ENCODE assay signal across 8 mouse cellular contexts in the genomic region with DNA sequence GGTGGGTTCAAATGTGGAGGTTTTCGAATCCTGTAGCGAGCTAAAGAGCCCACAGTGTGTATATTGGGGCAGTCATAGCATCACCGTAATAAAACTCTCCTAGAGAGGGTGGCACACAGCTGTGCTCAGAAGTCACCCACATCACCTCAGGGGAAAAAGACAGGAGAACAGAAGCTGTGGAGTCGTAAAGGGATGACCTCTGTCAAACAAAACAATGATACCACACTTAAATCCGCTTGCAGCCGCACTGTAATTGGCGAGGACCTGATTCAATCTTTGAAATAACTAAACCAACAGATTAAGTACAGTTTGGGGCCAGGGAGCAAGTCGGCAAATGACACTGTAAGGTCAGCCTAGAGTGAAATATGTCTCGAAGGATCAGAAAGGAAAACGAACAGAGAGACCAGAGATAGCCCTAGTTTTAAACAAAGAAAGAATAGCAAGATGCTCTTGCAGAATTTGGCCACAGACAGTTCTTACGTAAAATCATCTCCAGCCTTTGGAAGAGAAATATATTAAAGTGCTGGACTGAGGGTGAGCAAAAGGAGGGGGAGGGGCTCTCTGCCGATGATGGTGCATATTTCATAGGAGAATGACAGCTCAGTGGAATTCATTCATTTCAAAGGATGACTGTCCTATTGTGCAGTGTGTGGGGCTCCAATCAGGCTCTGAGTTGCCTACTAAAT. TPM values are rescaled to one million over a fixed set of nuclear protein-coding genes. Genes with fewer than 3 reads are reported as not detected.
DNase-seq lines count a peak whose midpoint lies in the region; ATAC-seq and TF ChIP-seq lines count a peak whose summit lies in the region.

No protein-coding gene starts in this region.

- H3K27me3 ChIP-seq in lung, embryonic 14.5 days (ENCODE audit: insufficient read depth, low read length), result no peaks in the 10 kb centered on the region
- no peaks in the 10 kb centered on the region for H3K27me3 ChIP-seq in forebrain, embryonic 13.5 days
- no peaks in the 10 kb centered on the region for H3K27me3 ChIP-seq in hindbrain, postnatal 0 days (ENCODE audit: insufficient read depth, low read length)
- H3K27me3 ChIP-seq in limb, embryonic 13.5 days, result no peaks in the 10 kb centered on the region
- no peaks in the 10 kb centered on the region for H3K27me3 ChIP-seq in neural tube, embryonic 14.5 days (ENCODE audit: control insufficient read depth, insufficient read depth, low read length)

- WGBS in lung, embryonic 14.5 days, result 25% methylated on average over 12 of the region's 12 CpGs
- 13% methylated on average over 12 of the region's 12 CpGs for WGBS in forebrain, embryonic 13.5 days
- 5% methylated on average over 12 of the region's 12 CpGs for WGBS in hindbrain, postnatal 0 days
- WGBS in limb, embryonic 13.5 days, result 14% methylated on average over 12 of the region's 12 CpGs
- 3% methylated on average over 12 of the region's 12 CpGs for WGBS in neural tube, embryonic 14.5 days

- ATAC-seq in lung, embryonic 14.5 days (ENCODE audit: insufficient read depth), result no peak
- ATAC-seq in forebrain, embryonic 13.5 days, result peak; percentile 19
- no peak for ATAC-seq in hindbrain, postnatal 0 days
- ATAC-seq in limb, embryonic 13.5 days (ENCODE audit: low FRiP score, low read depth), result no peak
- peak; percentile 25; the same call in 1 of the 2 replicates for ATAC-seq in neural tube, embryonic 14.5 days (ENCODE audit: low read depth)

- peak overlapping the region; percentile 65 for H3K4me3 ChIP-seq in lung, embryonic 14.5 days (ENCODE audit: low read depth, low read length)
- H3K4me3 ChIP-seq in forebrain, embryonic 13.5 days, result peak overlapping the region; percentile 70
- peak overlapping the region; percentile 99 for H3K4me3 ChIP-seq in hindbrain, postnatal 0 days (ENCODE audit: low read length)
- peak overlapping the region; percentile 88 for H3K4me3 ChIP-seq in limb, embryonic 13.5 days
- peak overlapping the region; percentile 98 for H3K4me3 ChIP-seq in neural tube, embryonic 14.5 days (ENCODE audit: low read depth, low read length)

- H3K4me1 ChIP-seq in lung, embryonic 14.5 days (ENCODE audit: insufficient read depth), result peaks cover 4% of the 10 kb centered on the region; the same call in 1 of the 2 replicates
- H3K4me1 ChIP-seq in forebrain, embryonic 13.5 days, result peaks cover 37% of the 10 kb centered on the region
- H3K4me1 ChIP-seq in hindbrain, postnatal 0 days (ENCODE audit: insufficient read depth, low read length), result peaks cover 22% of the 10 kb centered on the region; the same call in 1 of the 2 replicates
- H3K4me1 ChIP-seq in limb, embryonic 13.5 days, result peaks cover 42% of the 10 kb centered on the region
- peaks cover 19% of the 10 kb centered on the region; the same call in 1 of the 2 replicates for H3K4me1 ChIP-seq in neural tube, embryonic 14.5 days (ENCODE audit: control insufficient read depth, insufficient read depth, low read length)

- H3K9me3 ChIP-seq in lung, embryonic 14.5 days (ENCODE audit: low read depth, low read length), result no peaks in the 10 kb centered on the region
- H3K9me3 ChIP-seq in forebrain, embryonic 13.5 days (replicated peaks), result no peaks in the 10 kb centered on the region
- H3K9me3 ChIP-seq in hindbrain, postnatal 0 days (ENCODE audit: low read length), result no peaks in the 10 kb centered on the region
- H3K9me3 ChIP-seq in limb, embryonic 13.5 days, result no peaks in the 10 kb centered on the region
- H3K9me3 ChIP-seq in neural tube, embryonic 14.5 days (ENCODE audit: control insufficient read depth, low read length), result no peaks in the 10 kb centered on the region

- peak overlapping the region; percentile 49 for H3K27ac ChIP-seq in lung, embryonic 14.5 days (ENCODE audit: low read depth)
- H3K27ac ChIP-seq in forebrain, embryonic 13.5 days, result peak overlapping the region; percentile 97
- H3K27ac ChIP-seq in hindbrain, postnatal 0 days, result peak overlapping the region; percentile 96
- peak overlapping the region; percentile 98; the same call in 1 of the 2 replicates for H3K27ac ChIP-seq in limb, embryonic 13.5 days
- peak overlapping the region; percentile 97 for H3K27ac ChIP-seq in neural tube, embryonic 14.5 days (ENCODE audit: low read depth, low read length)

- H3K36me3 ChIP-seq in lung, embryonic 14.5 days (ENCODE audit: insufficient read depth), result 0 out of 2 replicates have a peak, but pooled peaks cover 6% of the 10 kb centered on the region
- peaks cover 15% of the 10 kb centered on the region for H3K36me3 ChIP-seq in forebrain, embryonic 13.5 days (ENCODE audit: poor library complexity, severe bottlenecking)
- H3K36me3 ChIP-seq in hindbrain, postnatal 0 days (ENCODE audit: insufficient read depth, low read length), result peaks cover 4% of the 10 kb centered on the region
- H3K36me3 ChIP-seq in limb, embryonic 13.5 days, result peaks cover 20% of the 10 kb centered on the region
- H3K36me3 ChIP-seq in neural tube, embryonic 14.5 days (ENCODE audit: control insufficient read depth, insufficient read depth, low read length), result peaks cover 6% of the 10 kb centered on the region; the same call in 1 of the 2 replicates

- H3K9ac ChIP-seq in lung, embryonic 14.5 days, result peak overlapping the region; percentile 82
- H3K9ac ChIP-seq in forebrain, embryonic 13.5 days, result peak overlapping the region; percentile 90
- H3K9ac ChIP-seq in hindbrain, postnatal 0 days (replicated peaks; ENCODE audit: low read length), result peak overlapping the region; percentile 98
- H3K9ac ChIP-seq in limb, embryonic 13.5 days, result peak overlapping the region; percentile 98
- H3K9ac ChIP-seq in neural tube, embryonic 14.5 days (replicated peaks; ENCODE audit: low read depth, low read length), result peak overlapping the region; percentile 92

- TF ChIP-seq CTCF in lung, embryonic 14.5 days (IDR thresholded peaks at IDR 0.05; ENCODE audit: low read depth), result no peak
- TF ChIP-seq CTCF in hindbrain, postnatal 0 days (IDR thresholded peaks at IDR 0.05; ENCODE audit: low read depth), result no peak

- peak overlapping the region; percentile 68 for H3K4me2 ChIP-seq in lung, embryonic 14.5 days
- peak overlapping the region; percentile 72 for H3K4me2 ChIP-seq in forebrain, embryonic 13.5 days
- H3K4me2 ChIP-seq in hindbrain, postnatal 0 days (ENCODE audit: low read depth, low read length), result peak overlapping the region; percentile 72
- peak overlapping the region; percentile 78 for H3K4me2 ChIP-seq in limb, embryonic 13.5 days (replicated peaks)
- H3K4me2 ChIP-seq in neural tube, embryonic 14.5 days (ENCODE audit: low read depth, low read length), result peak overlapping the region; percentile 84

- DNase-seq in lung, embryonic 14.5 days, result peak; percentile 31
- no peak for DNase-seq in lung, adult 18-20 months
- DNase-seq in hindbrain, postnatal 0 days (ENCODE audit: low spot score), result peak; percentile 75
- DNase-seq in urinary bladder, postnatal 25 days (ENCODE audit: low spot score), result no peak
- DNase-seq in thymus, postnatal 14 days, result no peak

RNA-seq across cellular contexts. Expression of a gene that starts 3.4 kb away (rescaled TPM):
- polyA plus RNA-seq in lung, embryonic 14.5 days (2014; fragmentation: Nextera tagmentation; extraction: Ambion mirVana), result 20.8 TPM in 2 replicates
- 76.6 and 81.6 TPM in 2 replicates for polyA plus RNA-seq in forebrain, embryonic 13.5 days (2015; fragmentation: Nextera tagmentation; extraction: Ambion mirVana)
- total RNA-seq in hindbrain, postnatal 0 days (2014; rRNA removed), result 150 and 164 TPM in 2 replicates
- 92.2 and 95.2 TPM in 2 replicates for polyA plus RNA-seq in hindbrain, postnatal 0 days (2015; fragmentation: Nextera tagmentation; extraction: Ambion mirVana)
- polyA plus RNA-seq in limb, embryonic 13.5 days (2015; fragmentation: Nextera tagmentation; extraction: Ambion mirVana), result 70.2 and 78.3 TPM in 2 replicates
- 145 and 166 TPM in 2 replicates for polyA plus RNA-seq in neural tube, embryonic 14.5 days (2014; fragmentation: Nextera tagmentation; extraction: Ambion mirVana)

Comparison
In these comparisons a context has a peak if more than half of its experiments do, and no peak if none do; other contexts are left out.
1. DNase-seq: peak in lung, embryonic 14.5 days (single experiment) and hindbrain, postnatal 0 days (single experiment); none in lung, adult 18-20 months (0 of 2), urinary bladder, postnatal 25 days (single experiment) and thymus, postnatal 14 days (single experiment).
2. ATAC-seq: peak in forebrain, embryonic 13.5 days (single experiment) and neural tube, embryonic 14.5 days (single experiment); none in lung, embryonic 14.5 days (single experiment), hindbrain, postnatal 0 days (single experiment) and limb, embryonic 13.5 days (single experiment).
3. Peak in every context shown above with its lines, with median percentiles within 50 percentile points of each other: H3K27ac ChIP-seq, H3K4me2 ChIP-seq, H3K4me3 ChIP-seq and H3K9ac ChIP-seq.